Mouse (Mus musculus) testis, adult 2 months (tissue): ENCODE measurements around the gene Esr2.
"Not testable (repeated sequence)": the region's sequence is repeated elsewhere in the genome, so short reads cannot be mapped to it uniquely, and the experiment has no call there.

ENCODE experiments used
- CTCF ChIP-seq: fragments of 200-500 bp; IDR thresholded peaks from 2 replicates; pipeline ENCODE4 v1.5.1; 2012; ENCODE audit warnings: low read depth, mild to moderate bottlenecking, inconsistent platforms, low read length, moderate library complexity; ENCODE audit not compliant: control insufficient read depth, insufficient read depth, insufficient replicate concordance
- POLR2A ChIP-seq: fragments of 200-500 bp; IDR thresholded peaks from 2 replicates; pipeline ENCODE4 v1.6.1; 2012; ENCODE audit warnings: low read depth, mild to moderate bottlenecking, inconsistent platforms, low read length, moderate library complexity; ENCODE audit not compliant: control insufficient read depth

DNA sequence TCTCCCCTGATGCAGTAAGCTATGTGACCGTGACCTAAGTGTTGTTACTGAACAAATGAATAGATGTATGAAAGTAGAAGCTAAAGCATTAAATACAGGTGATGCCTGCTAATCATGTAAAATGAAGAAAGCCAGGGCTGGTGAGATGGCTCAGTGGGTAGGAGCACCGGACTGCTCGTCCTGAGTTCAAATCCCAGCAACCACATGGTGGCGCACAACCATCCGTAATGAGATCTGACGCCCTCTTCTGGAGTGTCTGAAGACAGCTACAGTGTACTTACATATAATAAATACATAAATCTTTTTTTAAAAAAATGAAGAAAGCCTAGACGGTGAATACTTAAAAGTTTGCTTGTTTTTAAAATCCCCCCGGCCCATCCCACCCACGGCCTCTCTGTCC is 44.0 kb downstream of the Esr2 start:
- TF ChIP-seq CTCF, POLR2A: not testable (repeated sequence)
